Mouse (Mus musculus): ENCODE measurements around the gene Plekho1. TPM values are rescaled to one million over a fixed set of nuclear protein-coding genes. Genes with fewer than 3 reads are reported as not detected.
"Not testable (repeated sequence)": the region's sequence is repeated elsewhere in the genome, so short reads cannot be mapped to it uniquely, and the experiment has no call there.

The Plekho1 gene
- 29.0 and 32.8 TPM in 2 replicates for polyA plus RNA-seq (2015; fragmentation: Nextera tagmentation; extraction: Ambion mirVana)

- Histone ChIP-seq H3K4me3 (ENCODE audit: low read length) (peak within 1 kb of the TSS; percentile 73), H3K9ac (replicated peaks; ENCODE audit: low read length) (peak within 1 kb of the TSS; percentile 89), H3K27ac (ENCODE audit: low read length) (peak within 1 kb of the TSS; percentile 94), H3K36me3 (ENCODE audit: insufficient read depth, low read length) (peaks cover 8% of the 10 kb centered on the region), H3K4me1 (ENCODE audit: insufficient read depth, low read length) (peaks cover 42% of the 10 kb centered on the region), H3K27me3 (ENCODE audit: insufficient read depth, low read length) (no peaks in the 10 kb centered on the region), H3K9me3 (ENCODE audit: low read length) (no peaks in the 10 kb centered on the region), H3K4me2 (replicated peaks; ENCODE audit: low read depth, low read length) (peak within 1 kb of the TSS; percentile 63)
- under 1% methylated on average over 49 of the region's 84 CpGs for WGBS
- peak; percentile 50; the same call in 1 of the 2 replicates for ATAC-seq (ENCODE audit: low FRiP score, low TSS enrichment)
Measured at GRCm38 (mm10) chr3:95995802-95996428, at the start of gene Plekho1. Plekho1 (minus strand) TSS chr3:95996001.

GRCm38 (mm10) chr3:96044559-96044958, 48.8 kb upstream of the Plekho1 start:
- H3K4me2 ChIP-seq (replicated peaks; ENCODE audit: low read depth, low read length) = not testable (repeated sequence)

GRCm38 (mm10) chr3:96043104-96043503, 47.3 kb upstream of the Plekho1 start:
- Histone ChIP-seq H3K4me3 (ENCODE audit: low read length) (no peak overlapping the region), H3K36me3 (ENCODE audit: insufficient read depth, low read length) (peaks cover 14% of the 10 kb centered on the region), H3K27me3 (ENCODE audit: insufficient read depth, low read length) (no peaks in the 10 kb centered on the region), H3K4me2 (replicated peaks; ENCODE audit: low read depth, low read length) (no peak overlapping the region), H3K4me1 (ENCODE audit: insufficient read depth, low read length) (no peaks in the 10 kb centered on the region), H3K9me3 (ENCODE audit: low read length) (no peaks in the 10 kb centered on the region), H3K9ac (replicated peaks; ENCODE audit: low read length) (no peak overlapping the region), H3K27ac (ENCODE audit: low read length) (no peak overlapping the region)
- ATAC-seq (ENCODE audit: low FRiP score, low TSS enrichment) = no peak
- 76% methylated on average over 1 of the region's 1 CpGs for WGBS

More at GRCm38 (mm10) chr3:96044559-96044958, 48.8 kb upstream of the Plekho1 start:
- H3K27me3 ChIP-seq (ENCODE audit: insufficient read depth, low read length); H3K27ac ChIP-seq (ENCODE audit: low read length); H3K4me1 ChIP-seq (ENCODE audit: insufficient read depth, low read length); ATAC-seq (ENCODE audit: low FRiP score, low TSS enrichment); H3K4me3 ChIP-seq (ENCODE audit: low read length); H3K9me3 ChIP-seq (ENCODE audit: low read length); H3K9ac ChIP-seq (replicated peaks; ENCODE audit: low read length): not testable (repeated sequence)
- peaks cover 14% of the 10 kb centered on the region for H3K36me3 ChIP-seq (ENCODE audit: insufficient read depth, low read length)
- WGBS = 93% methylated on average over 3 of the region's 3 CpGs

- H3K9me3 ChIP-seq (ENCODE audit: low read length) = no peaks in the 10 kb centered on the region
- H3K4me3 ChIP-seq (ENCODE audit: low read length) = no peak overlapping the region
- H3K27ac ChIP-seq (ENCODE audit: low read length) = no peak overlapping the region
- 98% methylated on average over 6 of the region's 6 CpGs for WGBS
- H3K36me3 ChIP-seq (ENCODE audit: insufficient read depth, low read length) = peaks cover 11% of the 10 kb centered on the region
- no peaks in the 10 kb centered on the region for H3K27me3 ChIP-seq (ENCODE audit: insufficient read depth, low read length)
- H3K4me2 ChIP-seq (replicated peaks; ENCODE audit: low read depth, low read length) = no peak overlapping the region
- no peak overlapping the region for H3K9ac ChIP-seq (replicated peaks; ENCODE audit: low read length)
- ATAC-seq (ENCODE audit: low FRiP score, low TSS enrichment) = no peak
- H3K4me1 ChIP-seq (ENCODE audit: insufficient read depth, low read length) = no peaks in the 10 kb centered on the region
Measured at GRCm38 (mm10) chr3:96041079-96041478, 45.3 kb upstream of the Plekho1 start.

GRCm38 (mm10) chr3:96040663-96041006, 44.8 kb upstream of the Plekho1 start:
- Histone ChIP-seq H3K4me3 (ENCODE audit: low read length) (no peak overlapping the region), H3K4me1 (ENCODE audit: insufficient read depth, low read length) (no peaks in the 10 kb centered on the region), H3K9ac (replicated peaks; ENCODE audit: low read length) (no peak overlapping the region), H3K27me3 (ENCODE audit: insufficient read depth, low read length) (no peaks in the 10 kb centered on the region), H3K36me3 (ENCODE audit: insufficient read depth, low read length) (peaks cover 7% of the 10 kb centered on the region), H3K27ac (ENCODE audit: low read length) (no peak overlapping the region), H3K4me2 (replicated peaks; ENCODE audit: low read depth, low read length) (no peak overlapping the region), H3K9me3 (ENCODE audit: low read length) (no peaks in the 10 kb centered on the region)
- WGBS = 90% methylated on average over 2 of the region's 2 CpGs
- ATAC-seq (ENCODE audit: low FRiP score, low TSS enrichment) = no peak

- 0 out of 2 replicates have a peak overlapping the region, but pooled peaks have one; percentile 10 for H3K27ac ChIP-seq (ENCODE audit: low read length)
- H3K4me2 ChIP-seq (replicated peaks; ENCODE audit: low read depth, low read length) = no peak overlapping the region
- peaks cover under 1% of the 10 kb centered on the region for H3K36me3 ChIP-seq (ENCODE audit: insufficient read depth, low read length)
- no peak overlapping the region for H3K9ac ChIP-seq (replicated peaks; ENCODE audit: low read length)
- no peaks in the 10 kb centered on the region for H3K4me1 ChIP-seq (ENCODE audit: insufficient read depth, low read length)
- ATAC-seq (ENCODE audit: low FRiP score, low TSS enrichment) = no peak
- no peaks in the 10 kb centered on the region for H3K9me3 ChIP-seq (ENCODE audit: low read length)
- WGBS = 66% methylated on average over 9 of the region's 9 CpGs
- H3K27me3 ChIP-seq (ENCODE audit: insufficient read depth, low read length) = no peaks in the 10 kb centered on the region
- no peak overlapping the region for H3K4me3 ChIP-seq (ENCODE audit: low read length)
Measured at GRCm38 (mm10) chr3:96039857-96040662, 44.3 kb upstream of the Plekho1 start.

GRCm38 (mm10) chr3:96038851-96039250, 43.0 kb upstream of the Plekho1 start:
- H3K36me3 ChIP-seq (ENCODE audit: insufficient read depth, low read length) = no peaks in the 10 kb centered on the region
- no peak overlapping the region for H3K27ac ChIP-seq (ENCODE audit: low read length)
- no peaks in the 10 kb centered on the region for H3K9me3 ChIP-seq (ENCODE audit: low read length)
- H3K4me2 ChIP-seq (replicated peaks; ENCODE audit: low read depth, low read length) = no peak overlapping the region
- no peak overlapping the region for H3K9ac ChIP-seq (replicated peaks; ENCODE audit: low read length)
- no peaks in the 10 kb centered on the region for H3K4me1 ChIP-seq (ENCODE audit: insufficient read depth, low read length)
- 90% methylated on average over 4 of the region's 4 CpGs for WGBS
- no peaks in the 10 kb centered on the region for H3K27me3 ChIP-seq (ENCODE audit: insufficient read depth, low read length)
- ATAC-seq (ENCODE audit: low FRiP score, low TSS enrichment) = no peak
- H3K4me3 ChIP-seq (ENCODE audit: low read length) = no peak overlapping the region

GRCm38 (mm10) chr3:96038156-96038555, 42.4 kb upstream of the Plekho1 start:
- Histone ChIP-seq H3K36me3 (ENCODE audit: insufficient read depth, low read length) (0 out of 2 replicates have a peak, but pooled peaks cover 3% of the 10 kb centered on the region), H3K9ac (replicated peaks; ENCODE audit: low read length) (no peak overlapping the region), H3K9me3 (ENCODE audit: low read length) (no peaks in the 10 kb centered on the region), H3K4me1 (ENCODE audit: insufficient read depth, low read length) (no peaks in the 10 kb centered on the region), H3K4me3 (ENCODE audit: low read length) (no peak overlapping the region), H3K27me3 (ENCODE audit: insufficient read depth, low read length) (no peaks in the 10 kb centered on the region), H3K27ac (ENCODE audit: low read length) (no peak overlapping the region), H3K4me2 (replicated peaks; ENCODE audit: low read depth, low read length) (no peak overlapping the region)
- WGBS = 85% methylated on average over 5 of the region's 5 CpGs
- ATAC-seq (ENCODE audit: low FRiP score, low TSS enrichment) = no peak

- Histone ChIP-seq H3K27me3 (ENCODE audit: insufficient read depth, low read length) (no peaks in the 10 kb centered on the region), H3K4me1 (ENCODE audit: insufficient read depth, low read length) (no peaks in the 10 kb centered on the region), H3K4me2 (replicated peaks; ENCODE audit: low read depth, low read length) (no peak overlapping the region), H3K27ac (ENCODE audit: low read length) (no peak overlapping the region), H3K36me3 (ENCODE audit: insufficient read depth, low read length) (0 out of 2 replicates have a peak, but pooled peaks cover 4% of the 10 kb centered on the region), H3K9me3 (ENCODE audit: low read length) (no peaks in the 10 kb centered on the region), H3K4me3 (ENCODE audit: low read length) (no peak overlapping the region), H3K9ac (replicated peaks; ENCODE audit: low read length) (no peak overlapping the region)
- 94% methylated on average over 6 of the region's 6 CpGs for WGBS
- no peak for ATAC-seq (ENCODE audit: low FRiP score, low TSS enrichment)
Measured at GRCm38 (mm10) chr3:96036796-96037195, 41.0 kb upstream of the Plekho1 start.

GRCm38 (mm10) chr3:96033046-96033445, 37.2 kb upstream of the Plekho1 start:
- no peaks in the 10 kb centered on the region for H3K4me1 ChIP-seq (ENCODE audit: insufficient read depth, low read length)
- no peak overlapping the region for H3K4me3 ChIP-seq (ENCODE audit: low read length)
- no peaks in the 10 kb centered on the region for H3K27me3 ChIP-seq (ENCODE audit: insufficient read depth, low read length)
- no peaks in the 10 kb centered on the region for H3K9me3 ChIP-seq (ENCODE audit: low read length)
- ATAC-seq (ENCODE audit: low FRiP score, low TSS enrichment) = no peak
- WGBS = 86% methylated on average over 4 of the region's 4 CpGs
- no peak overlapping the region for H3K27ac ChIP-seq (ENCODE audit: low read length)
- no peak overlapping the region for H3K9ac ChIP-seq (replicated peaks; ENCODE audit: low read length)
- 0 out of 2 replicates have a peak, but pooled peaks cover 7% of the 10 kb centered on the region for H3K36me3 ChIP-seq (ENCODE audit: insufficient read depth, low read length)
- no peak overlapping the region for H3K4me2 ChIP-seq (replicated peaks; ENCODE audit: low read depth, low read length)

All from kidney, embryonic 16.5 days (tissue).